In genomic region chr12:51089324-51089723, GRCm38 (mm10) we compare ENCODE assay signal across 17 mouse cellular contexts.
"Had no signal": no experiment of that assay in that cellular context is flagged by ENCODE, and none has a peak within 500 bp of the region (broad histone marks: within the 10 kb centered on the region; RNA-seq: fewer than 3 reads in every experiment).

No protein-coding gene starts in this region.

- H3K4me1 ChIP-seq: lung, embryonic 15.5 days; megakaryocyte, embryonic 14.5 days; midbrain, embryonic 13.5 days; midbrain, embryonic 15.5 days; neural tube, embryonic 12.5 days; stomach, embryonic 15.5 days had no signal

- ATAC-seq: lung, postnatal 0 days; midbrain, embryonic 13.5 days; midbrain, embryonic 15.5 days had no signal

- H3K27me3 ChIP-seq: lung, embryonic 15.5 days; megakaryocyte, embryonic 14.5 days; midbrain, embryonic 15.5 days; neural tube, embryonic 12.5 days; stomach, embryonic 15.5 days had no signal

- H3K4me3 ChIP-seq: lung, embryonic 15.5 days; megakaryocyte, embryonic 14.5 days; midbrain, embryonic 13.5 days; midbrain, embryonic 15.5 days; neural tube, embryonic 12.5 days; stomach, embryonic 15.5 days had no signal

- H3K4me2 ChIP-seq: lung, embryonic 15.5 days; midbrain, embryonic 11.5 days; midbrain, embryonic 13.5 days; midbrain, embryonic 15.5 days; neural tube, embryonic 12.5 days; stomach, embryonic 15.5 days had no signal

- DNase-seq: lung, adult 2 months; lung, postnatal 14 days; lung, postnatal 36 days; right cerebral cortex, postnatal 14 days; thymus, adult 2 months; thymus, postnatal 25 days; thymus, postnatal 4 days had no signal

- H3K27ac ChIP-seq: lung, embryonic 15.5 days; macrophage; midbrain, embryonic 13.5 days; midbrain, embryonic 15.5 days; neural tube, embryonic 12.5 days; stomach, embryonic 15.5 days; stomach, postnatal 0 days had no signal

- H3K36me3 ChIP-seq: lung, embryonic 15.5 days; midbrain, embryonic 13.5 days; midbrain, embryonic 15.5 days; neural tube, embryonic 12.5 days; stomach, embryonic 15.5 days had no signal

- H3K9me3 ChIP-seq: lung, embryonic 15.5 days; midbrain, embryonic 13.5 days; midbrain, embryonic 15.5 days; neural tube, embryonic 12.5 days; stomach, embryonic 15.5 days had no signal

- H3K9ac ChIP-seq: lung, embryonic 15.5 days; midbrain, embryonic 13.5 days; midbrain, embryonic 15.5 days; neural tube, embryonic 12.5 days; stomach, embryonic 15.5 days had no signal
